Mouse (Mus musculus) midbrain, embryonic 14.5 days (tissue): ENCODE measurements around the gene Nfix. TPM values are rescaled to one million over a fixed set of nuclear protein-coding genes. Genes with fewer than 3 reads are reported as not detected.

ENCODE experiments used
- ATAC-seq: fragments of 200-750 bp; cut with Nextera tagmentation; 2 replicates; pipeline ENCODE4 v1.8.0; 2017; ENCODE audit warnings: moderate number of reproducible peaks, moderate library complexity; ENCODE audit not compliant: low FRiP score, low TSS enrichment
- DNase-seq: peaks from one replicate; pipeline ENCODE4 v3.0.0-alpha.2; 2015
- H3K27ac ChIP-seq: fragments of 300-500 bp; sonication (generic); replicated peaks from 2 replicates; pipeline ENCODE4 v1.5.1; 2014; ENCODE audit warnings: mild to moderate bottlenecking, low read depth, low read length, moderate library complexity
- H3K27me3 ChIP-seq: fragments of 300-500 bp; sonication (generic); 2 replicates; pipeline ENCODE4 v1.6.1; 2014; ENCODE audit warnings: low read length, control low read depth, mixed read lengths; ENCODE audit not compliant: control insufficient read depth, insufficient read depth
- H3K36me3 ChIP-seq: fragments of 300-500 bp; sonication (generic); 2 replicates; pipeline ENCODE4 v1.6.1; 2014; ENCODE audit warnings: low read length, control low read depth; ENCODE audit not compliant: control insufficient read depth, insufficient read depth
- H3K4me1 ChIP-seq: fragments of 300-500 bp; sonication (generic); 2 replicates; pipeline ENCODE4 v1.6.1; 2014; ENCODE audit warnings: mild to moderate bottlenecking, antibody characterized with exemption, low read length, control low read depth; ENCODE audit not compliant: control insufficient read depth, insufficient read depth
- H3K4me2 ChIP-seq: fragments of 300-500 bp; sonication (generic); 2 replicates; pipeline ENCODE4 v1.6.1; 2014; ENCODE audit warnings: mild to moderate bottlenecking, low read length, moderate library complexity
- H3K4me3 ChIP-seq: fragments of 300-500 bp; sonication (generic); replicated peaks from 2 replicates; pipeline ENCODE4 v1.5.1; 2014; ENCODE audit warnings: low read depth, low read length
- H3K9ac ChIP-seq: fragments of 300-500 bp; sonication (generic); replicated peaks from 2 replicates; pipeline ENCODE4 v1.6.1; 2014; ENCODE audit warnings: mild to moderate bottlenecking, low read length, moderate library complexity
- H3K9me3 ChIP-seq: fragments of 300-500 bp; sonication (generic); 2 replicates; pipeline ENCODE4 v1.6.1; 2016; ENCODE audit warnings: low read length, control low read depth, mixed read lengths; ENCODE audit not compliant: control insufficient read depth
- WGBS: fragments of 180-500 bp; shearing (Covaris S2); extraction: QIAGEN DNeasy Blood & Tissue Kit; methylation state at CpG from one replicate; pipeline ENCODE4 v1.1.7; 2014; 5-methylcytosine and 5-hydroxymethylcytosine counted together
- polyA plus RNA-seq: library from polyadenylated mRNA; unstranded; fragments of >200 nt; fragmentation: Nextera tagmentation; extraction: Ambion mirVana; gene quantifications from 2 replicates; pipeline ENCODE4 v1.2.1, GENCODE M21; 2014

Nfix gene
- polyA plus RNA-seq, 1 experiment from 2014 or later, result 45.9 TPM

DNA sequence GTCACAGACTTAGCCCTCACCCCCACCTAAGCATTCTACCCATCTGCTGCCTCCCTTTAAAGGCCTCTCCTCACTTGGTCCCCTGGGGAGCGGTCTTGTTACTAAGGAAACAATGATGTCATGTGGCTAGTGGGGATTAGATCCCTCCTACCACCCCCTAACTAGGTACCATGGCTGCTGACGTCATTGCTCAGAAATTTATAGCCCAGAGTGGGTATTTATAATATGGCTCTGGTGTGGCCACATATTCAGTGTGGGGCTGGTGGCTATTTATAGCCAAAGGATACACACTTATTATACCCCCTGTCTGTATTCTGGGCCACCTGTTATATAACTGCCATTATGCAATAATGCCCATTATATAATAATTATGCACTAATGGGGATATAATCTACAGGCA, 39.2 kb downstream of the Nfix start:
- H3K36me3 ChIP-seq, result no peaks in the 10 kb centered on the region; the same call in 1 of the 2 replicates
- H3K4me1 ChIP-seq, result peaks cover 11% of the 10 kb centered on the region
- no peak overlapping the region for H3K4me2 ChIP-seq
- no peaks in the 10 kb centered on the region for H3K9me3 ChIP-seq
- no peak overlapping the region for H3K27ac ChIP-seq
- ATAC-seq (no peak), DNase-seq (no peak)
- peaks cover 23% of the 10 kb centered on the region for H3K27me3 ChIP-seq
- WGBS, result 34% methylated on average over 2 of the region's 2 CpGs
- H3K9ac ChIP-seq, result no peak overlapping the region
- no peak overlapping the region for H3K4me3 ChIP-seq

DNA sequence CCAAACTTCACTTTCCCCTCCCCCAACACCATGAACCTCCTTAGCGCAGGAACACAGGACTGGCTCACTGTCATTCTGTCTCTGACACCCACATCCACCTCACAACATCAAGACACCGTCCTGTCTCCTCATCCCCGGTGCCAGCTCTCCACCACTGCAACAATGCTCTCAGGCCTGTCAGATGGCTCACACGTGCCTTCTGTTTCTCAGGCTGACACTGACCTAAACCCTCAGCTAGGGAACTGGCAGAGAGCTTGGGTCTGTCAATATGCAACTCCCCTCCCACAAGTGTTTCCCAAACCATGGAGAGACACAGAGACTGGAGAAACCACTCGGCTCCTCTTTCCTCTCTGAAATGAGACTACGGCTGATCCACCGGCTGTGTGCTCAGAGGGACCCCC, 39.7 kb downstream of the Nfix start:
- WGBS, result 46% methylated on average over 7 of the region's 7 CpGs

DNA sequence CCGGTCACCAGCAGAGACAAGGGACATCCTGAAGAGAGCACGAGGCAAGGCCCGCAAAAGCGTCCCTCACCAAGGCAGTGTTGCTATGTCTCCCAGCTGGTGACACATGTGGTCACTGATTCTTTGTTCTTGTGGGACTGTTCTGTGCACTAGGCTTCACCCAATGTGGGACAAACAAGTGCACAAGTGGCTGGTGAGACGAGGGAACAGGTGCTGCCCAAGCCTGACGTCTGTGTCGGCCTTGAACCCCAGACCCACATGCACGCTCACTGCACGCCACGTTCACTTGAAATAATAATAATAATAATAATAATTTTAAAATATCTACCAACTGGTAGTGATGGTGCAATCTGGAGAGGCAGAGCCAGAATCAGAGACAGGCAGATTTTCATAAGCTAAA, 40.4 kb downstream of the Nfix start:
- Histone ChIP-seq H3K4me3 (no peak overlapping the region), H3K4me2 (no peak overlapping the region), H3K9ac (no peak overlapping the region), H3K4me1 (no peaks in the 10 kb centered on the region), H3K27me3 (peaks cover 27% of the 10 kb centered on the region), H3K36me3 (peaks cover 5% of the 10 kb centered on the region; the same call in 1 of the 2 replicates), H3K27ac (no peak overlapping the region), H3K9me3 (no peaks in the 10 kb centered on the region)
- WGBS, result 85% methylated on average over 10 of the region's 10 CpGs
- DNase-seq (no peak), ATAC-seq (no peak)

More for the DNA sequence above, 39.7 kb downstream of the Nfix start:
- H3K9me3 ChIP-seq, result no peaks in the 10 kb centered on the region
- no peak overlapping the region for H3K4me3 ChIP-seq
- ATAC-seq (no peak), DNase-seq (no peak)
- peaks cover 6% of the 10 kb centered on the region for H3K4me1 ChIP-seq
- peaks cover 4% of the 10 kb centered on the region; the same call in 1 of the 2 replicates for H3K36me3 ChIP-seq
- no peak overlapping the region for H3K9ac ChIP-seq
- peaks cover 27% of the 10 kb centered on the region for H3K27me3 ChIP-seq
- no peak overlapping the region for H3K4me2 ChIP-seq
- no peak overlapping the region for H3K27ac ChIP-seq

DNA sequence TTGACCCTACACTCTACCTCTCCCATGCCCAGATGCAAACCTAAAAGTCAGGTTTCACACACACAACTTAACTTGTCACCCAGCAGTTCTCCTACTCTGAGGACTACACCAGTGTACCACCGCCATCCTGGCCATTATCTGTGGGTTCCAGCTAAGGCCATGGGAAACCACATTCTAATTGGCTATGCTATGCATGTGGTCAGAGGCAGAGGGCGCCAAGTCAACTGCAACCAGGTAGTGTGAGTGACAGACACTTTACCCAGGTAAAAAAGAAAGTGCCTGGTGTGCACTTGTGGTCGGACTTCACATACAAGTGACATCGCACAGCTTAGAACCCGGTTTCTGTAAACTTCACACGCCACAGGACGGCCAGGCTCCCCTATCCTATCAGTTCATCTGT, 41.0 kb downstream of the Nfix start:
- H3K27me3 ChIP-seq, result peaks cover 27% of the 10 kb centered on the region
- ATAC-seq (no peak), DNase-seq (no peak)
- no peak overlapping the region for H3K4me3 ChIP-seq
- no peaks in the 10 kb centered on the region for H3K9me3 ChIP-seq
- peaks cover 5% of the 10 kb centered on the region; the same call in 1 of the 2 replicates for H3K36me3 ChIP-seq
- no peak overlapping the region for H3K4me2 ChIP-seq
- WGBS, result 63% methylated on average over 7 of the region's 7 CpGs
- no peaks in the 10 kb centered on the region for H3K4me1 ChIP-seq
- no peak overlapping the region for H3K9ac ChIP-seq
- H3K27ac ChIP-seq, result no peak overlapping the region

DNA sequence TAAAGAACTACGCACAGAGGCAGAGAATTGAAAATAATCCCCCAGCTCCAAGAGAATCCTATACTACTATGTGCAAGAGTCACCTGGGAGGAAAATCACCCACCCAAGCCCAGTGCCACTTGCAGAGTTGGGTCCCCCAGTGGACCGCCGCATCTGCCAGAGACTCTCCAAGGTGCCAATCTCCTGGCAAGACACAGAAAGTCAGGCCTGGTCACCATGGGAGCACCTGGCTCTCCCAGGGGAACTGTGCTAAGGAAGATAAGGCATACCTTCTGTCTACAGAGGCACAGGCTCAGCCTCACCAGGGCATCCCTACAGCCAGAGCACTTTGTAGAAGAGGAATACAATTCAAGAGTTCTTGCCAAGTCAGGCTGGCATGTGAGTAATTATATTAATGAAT, 41.8 kb downstream of the Nfix start:
- Histone ChIP-seq H3K4me1 (no peaks in the 10 kb centered on the region), H3K4me2 (no peak overlapping the region)
- WGBS, result 91% methylated on average over 3 of the region's 3 CpGs

DNA sequence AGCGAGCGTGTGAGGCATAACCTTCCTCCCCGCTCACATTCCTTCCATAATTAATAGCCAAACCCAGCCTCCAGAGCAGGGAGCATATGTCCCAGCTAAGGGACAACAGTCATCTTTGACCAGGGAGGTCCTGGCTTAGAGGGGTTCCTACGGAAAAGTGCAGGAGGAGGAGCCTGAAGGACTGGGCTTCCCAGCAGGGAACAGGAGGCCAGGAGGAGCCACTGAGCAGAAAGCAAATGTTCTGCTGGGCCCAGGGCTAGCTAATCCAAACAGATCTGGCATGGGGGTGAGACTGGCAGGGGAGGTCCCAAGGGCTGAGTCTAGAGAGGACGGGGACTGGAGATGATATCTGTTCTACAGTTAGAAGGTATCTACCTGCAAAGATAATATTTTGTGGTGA, 42.6 kb downstream of the Nfix start:
- WGBS, result 38% methylated on average over 5 of the region's 5 CpGs
- DNase-seq (no peak), ATAC-seq (no peak)
- no peaks in the 10 kb centered on the region for H3K9me3 ChIP-seq
- H3K4me3 ChIP-seq, result no peak overlapping the region
- no peaks in the 10 kb centered on the region for H3K4me1 ChIP-seq
- H3K27me3 ChIP-seq, result peaks cover 24% of the 10 kb centered on the region; the same call in 1 of the 2 replicates
- H3K27ac ChIP-seq, result no peak overlapping the region
- no peak overlapping the region for H3K4me2 ChIP-seq
- H3K9ac ChIP-seq, result no peak overlapping the region
- peaks cover 5% of the 10 kb centered on the region; the same call in 1 of the 2 replicates for H3K36me3 ChIP-seq

More for the DNA sequence above, 41.8 kb downstream of the Nfix start:
- peaks cover 21% of the 10 kb centered on the region; the same call in 1 of the 2 replicates for H3K27me3 ChIP-seq
- H3K4me3 ChIP-seq, result no peak overlapping the region
- DNase-seq (no peak), ATAC-seq (no peak)
- no peak overlapping the region for H3K27ac ChIP-seq
- peaks cover 5% of the 10 kb centered on the region; the same call in 1 of the 2 replicates for H3K36me3 ChIP-seq
- H3K9me3 ChIP-seq, result no peaks in the 10 kb centered on the region
- no peak overlapping the region for H3K9ac ChIP-seq

DNA sequence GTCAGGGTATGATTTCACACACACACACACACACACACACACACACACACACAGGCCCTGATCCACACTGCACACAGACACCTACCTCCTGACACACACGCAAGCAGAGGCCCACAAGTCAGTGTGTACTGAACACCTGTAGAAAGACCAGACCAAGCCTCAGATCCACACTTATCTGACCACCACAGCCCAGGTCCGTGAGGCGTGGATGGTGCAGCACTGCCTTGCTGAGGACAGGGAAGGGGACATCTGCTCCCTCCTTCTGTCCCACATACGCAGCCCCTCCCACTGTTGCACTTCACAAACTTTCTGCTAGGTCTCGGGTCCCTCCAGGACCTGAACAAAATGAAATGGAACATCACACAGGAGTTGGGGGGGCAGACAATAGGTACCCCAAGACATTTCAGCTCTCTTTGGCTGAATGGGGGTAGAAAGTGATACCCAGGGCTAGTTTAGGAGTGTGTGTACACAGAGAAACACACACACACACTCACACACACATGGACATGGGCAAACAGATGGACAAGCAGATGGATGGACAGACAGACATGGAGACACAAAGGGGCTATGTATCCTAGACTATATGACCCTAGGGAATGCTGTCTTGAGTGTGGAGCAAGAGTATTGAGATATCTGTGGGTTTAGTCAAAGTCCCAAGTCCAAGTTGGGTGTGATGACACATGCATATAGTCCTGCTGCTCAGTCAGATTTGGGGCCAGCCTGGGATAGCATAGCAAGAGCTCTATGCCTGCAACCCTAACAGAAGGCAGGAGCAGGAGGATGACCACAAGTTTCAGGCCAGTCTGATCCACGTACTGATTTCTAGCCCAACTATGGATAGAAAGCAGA, 47.2 kb downstream of the Nfix start:
- 71% methylated on average over 6 of the region's 6 CpGs for WGBS
- Histone ChIP-seq H3K9me3 (no peaks in the 10 kb centered on the region), H3K27ac (no peak overlapping the region), H3K4me2 (no peak overlapping the region), H3K9ac (no peak overlapping the region), H3K36me3 (0 out of 2 replicates have a peak, but pooled peaks cover 5% of the 10 kb centered on the region), H3K4me3 (no peak overlapping the region), H3K4me1 (no peaks in the 10 kb centered on the region), H3K27me3 (peaks cover 45% of the 10 kb centered on the region)
- ATAC-seq, result no peak
- DNase-seq, result no peak

DNA sequence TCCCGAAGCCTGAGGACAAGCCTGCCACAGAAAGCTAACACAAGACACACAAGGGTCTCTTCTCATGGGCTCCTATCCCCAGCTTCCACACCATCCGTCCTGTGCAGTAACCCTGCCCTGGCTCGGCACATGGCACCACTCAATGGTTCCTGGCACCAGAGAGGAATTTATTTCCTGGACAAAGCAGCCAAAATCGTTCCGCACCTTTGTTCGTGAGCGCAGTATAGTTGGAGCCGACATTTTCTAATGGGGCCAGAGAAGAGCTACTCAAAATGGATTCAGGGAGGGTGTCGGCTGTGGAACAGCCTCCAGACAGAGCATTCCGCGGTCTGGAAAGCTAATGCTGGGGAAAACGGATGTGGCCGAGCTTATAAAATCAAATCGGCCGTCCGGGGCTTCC, 50.6 kb downstream of the Nfix start:
- Histone ChIP-seq H3K9me3 (no peaks in the 10 kb centered on the region), H3K4me2 (no peak overlapping the region), H3K27me3 (peaks cover 60% of the 10 kb centered on the region), H3K36me3 (no peaks in the 10 kb centered on the region), H3K4me3 (no peak overlapping the region), H3K27ac (0 out of 2 replicates have a peak overlapping the region, but pooled peaks have one; percentile 26), H3K4me1 (peaks cover 15% of the 10 kb centered on the region), H3K9ac (no peak overlapping the region)
- WGBS, result 65% methylated on average over 16 of the region's 16 CpGs
- ATAC-seq (no peak), DNase-seq (no peak)
